Mouse (Mus musculus): ENCODE data around the gene C2cd4a.

Gene C2cd4a

GRCm38 (mm10) chr9:67832046-67832605 is at the start of gene C2cd4a:
C2cd4a (minus strand) TSS chr9:67832330.
- no peak for DNase-seq

DNA sequence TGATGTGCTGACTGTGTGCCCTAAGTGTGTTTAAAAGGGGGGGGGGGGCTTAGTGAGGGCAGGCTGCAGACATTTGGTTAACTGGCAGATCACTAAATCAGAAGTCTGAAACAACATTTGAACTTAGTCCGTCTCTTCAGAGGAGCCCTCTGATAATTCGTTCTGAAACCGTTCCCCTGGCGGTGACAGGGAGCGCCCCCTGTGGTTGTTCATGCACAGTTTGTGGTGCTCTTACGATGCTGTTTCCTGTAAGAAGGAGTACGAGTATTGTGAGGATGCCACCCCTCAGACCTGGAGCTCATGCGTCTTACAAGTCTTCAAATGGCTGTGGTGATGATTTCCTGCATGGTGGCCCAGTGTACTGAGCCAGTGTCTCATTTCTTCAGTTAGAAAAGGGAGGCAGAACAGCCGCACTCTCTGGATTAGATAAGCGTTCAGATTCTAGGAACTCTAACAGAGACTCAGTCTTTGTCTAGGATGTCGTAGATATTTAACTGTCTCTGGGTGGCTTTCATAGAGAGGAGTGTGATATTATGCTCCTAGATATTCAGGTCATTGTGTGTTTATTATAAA is 46.2 kb upstream of the C2cd4a start:
- DNase-seq: no peak

GRCm38 (mm10) chr9:67877081-67877718 is 45.1 kb upstream of the C2cd4a start:
- DNase-seq: no peak

DNA sequence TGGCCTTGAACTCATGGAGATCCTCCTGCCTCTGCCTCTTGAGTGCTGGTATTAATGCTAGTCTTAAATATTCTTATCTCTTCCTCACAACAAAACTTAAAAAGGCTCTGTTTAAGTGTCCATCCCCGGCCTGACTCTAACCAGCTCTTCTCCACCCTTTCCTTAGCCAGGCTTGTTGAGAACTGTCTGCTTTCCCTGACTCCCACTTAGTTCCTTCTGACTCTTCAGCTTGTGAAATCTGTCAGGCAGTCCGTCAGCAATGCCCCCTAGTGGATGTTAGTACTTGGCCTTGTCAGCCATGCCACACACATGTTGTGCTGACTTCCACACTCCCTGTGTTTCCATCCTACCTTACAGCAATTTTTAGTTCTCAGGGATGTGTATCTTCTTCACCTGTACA is 43.2 kb upstream of the C2cd4a start:
- DNase-seq: peak; percentile 45

DNA sequence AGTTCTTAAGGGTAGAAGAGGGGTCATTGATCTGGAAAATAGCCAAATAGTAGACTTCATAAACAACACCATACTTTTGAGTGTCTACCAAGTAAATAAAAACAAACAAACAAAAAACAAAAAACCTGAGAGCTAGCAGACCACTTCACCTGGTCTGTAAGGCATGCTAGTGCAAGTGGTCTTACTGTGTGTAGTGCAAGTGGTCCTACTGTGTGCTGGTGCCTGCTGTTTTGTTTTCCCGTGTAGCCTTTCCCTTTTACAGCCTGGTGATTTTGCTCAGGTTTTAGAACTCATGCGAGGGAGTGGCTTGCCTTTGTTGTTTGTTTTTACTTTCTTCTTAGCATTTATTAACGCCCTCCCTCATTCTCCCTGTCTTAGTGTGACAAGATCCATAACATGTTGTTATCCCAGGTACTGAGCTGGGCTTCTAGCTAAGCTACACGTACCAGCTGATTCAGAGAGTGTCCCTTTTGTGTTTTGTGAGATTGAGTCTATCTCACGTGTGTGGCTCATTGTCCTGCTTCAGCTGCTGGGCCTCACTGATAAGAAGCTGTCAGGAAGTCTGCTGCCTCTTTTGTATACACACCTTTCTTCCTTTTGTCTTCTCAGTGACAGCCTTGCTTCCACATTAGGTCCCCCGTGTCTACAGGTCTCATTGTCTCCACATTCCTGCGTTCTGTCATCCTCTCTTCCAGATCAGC is 42.5 kb upstream of the C2cd4a start:
- no peak for DNase-seq

- peak; percentile 12 for DNase-seq
Measured at GRCm38 (mm10) chr9:67869691-67870450, 37.7 kb upstream of the C2cd4a start.

DNA sequence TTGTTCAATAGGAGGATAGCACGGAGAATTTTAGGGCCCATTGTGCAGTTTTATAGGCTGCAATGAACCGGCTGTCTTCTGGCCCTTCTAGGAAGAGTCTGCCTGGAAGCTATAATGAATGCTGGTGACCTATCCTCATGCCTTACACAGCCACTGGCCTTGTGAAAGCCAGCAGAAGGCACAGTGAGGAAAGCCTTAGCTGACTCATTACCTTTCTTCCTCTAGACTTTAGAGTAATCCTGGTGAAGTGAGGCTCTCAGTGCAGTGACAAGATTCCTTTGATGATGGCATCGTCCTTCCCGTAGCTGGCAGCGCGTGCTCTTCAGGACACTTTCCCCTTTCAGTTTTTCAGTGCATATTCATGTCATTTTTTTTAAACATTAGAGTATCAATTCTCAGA is 35.3 kb upstream of the C2cd4a start:
- DNase-seq: no peak

GRCm38 (mm10) chr9:67865411-67865810 is 33.3 kb upstream of the C2cd4a start:
- DNase-seq: no peak

DNA sequence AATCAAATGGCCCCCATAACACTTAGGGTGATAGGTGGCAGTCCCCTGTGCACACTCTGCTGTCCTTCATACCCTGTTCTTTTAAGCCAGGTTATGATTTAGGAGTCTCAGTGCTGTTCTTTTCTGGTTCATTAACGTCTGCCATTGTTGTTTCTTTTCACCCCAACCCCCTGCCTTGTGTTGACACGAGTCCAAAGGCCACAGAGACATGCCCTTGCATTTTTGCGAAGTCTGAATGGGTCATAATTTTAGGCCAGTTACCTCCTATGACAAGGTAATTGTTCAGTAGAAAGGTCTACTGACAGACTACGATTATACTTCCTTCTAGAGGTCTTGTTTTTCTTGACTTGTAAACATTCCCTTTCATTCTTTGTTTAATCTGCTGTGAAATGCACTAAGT is 31.9 kb upstream of the C2cd4a start:
- no peak for DNase-seq

GRCm38 (mm10) chr9:67863332-67863731 is 31.2 kb upstream of the C2cd4a start:
- no peak for DNase-seq

DNA sequence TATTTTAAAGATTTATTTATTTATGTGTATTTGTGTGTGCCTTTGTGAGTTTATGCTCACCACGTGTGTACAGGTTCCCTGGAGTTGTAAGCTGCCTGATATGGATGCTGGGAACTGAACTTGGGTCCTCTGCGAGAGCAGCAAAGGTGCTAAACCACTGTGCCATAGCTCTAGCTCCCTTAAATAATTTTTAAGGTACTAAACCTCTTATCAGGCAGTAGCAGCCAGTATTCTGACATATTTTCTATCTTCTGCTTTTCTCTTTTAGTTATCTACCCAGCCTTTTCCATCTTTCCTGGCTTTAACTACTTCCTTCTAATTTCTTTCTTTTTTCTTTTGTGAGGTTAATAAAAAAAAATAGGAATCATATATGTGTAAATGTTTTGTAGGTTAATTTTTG is 28.1 kb upstream of the C2cd4a start:
- DNase-seq: no peak

GRCm38 (mm10) chr9:67851150-67851549 is 19.0 kb upstream of the C2cd4a start:
- DNase-seq: no peak

GRCm38 (mm10) chr9:67849846-67850245 is 17.7 kb upstream of the C2cd4a start:
- no peak for DNase-seq

DNA sequence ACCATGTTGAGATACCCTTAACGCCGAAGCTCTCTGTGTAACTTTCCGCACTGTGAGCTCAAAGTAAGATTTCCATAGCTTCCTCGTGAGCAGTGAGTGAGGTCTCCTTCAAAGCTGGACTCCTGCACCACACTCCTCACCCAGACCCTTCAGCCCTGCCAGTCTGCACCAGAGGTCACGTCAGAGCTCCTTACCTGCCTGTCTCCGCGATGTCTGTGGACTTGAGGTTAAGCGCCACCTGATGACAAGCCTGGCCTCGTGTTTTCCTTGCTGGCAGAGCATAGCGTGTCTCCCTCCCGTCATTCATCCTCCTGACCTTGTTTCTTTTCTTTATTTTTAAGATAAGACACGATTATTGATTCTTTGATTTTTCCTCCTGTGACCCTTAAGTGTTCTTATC is 17.3 kb upstream of the C2cd4a start:
- no peak for DNase-seq

DNA sequence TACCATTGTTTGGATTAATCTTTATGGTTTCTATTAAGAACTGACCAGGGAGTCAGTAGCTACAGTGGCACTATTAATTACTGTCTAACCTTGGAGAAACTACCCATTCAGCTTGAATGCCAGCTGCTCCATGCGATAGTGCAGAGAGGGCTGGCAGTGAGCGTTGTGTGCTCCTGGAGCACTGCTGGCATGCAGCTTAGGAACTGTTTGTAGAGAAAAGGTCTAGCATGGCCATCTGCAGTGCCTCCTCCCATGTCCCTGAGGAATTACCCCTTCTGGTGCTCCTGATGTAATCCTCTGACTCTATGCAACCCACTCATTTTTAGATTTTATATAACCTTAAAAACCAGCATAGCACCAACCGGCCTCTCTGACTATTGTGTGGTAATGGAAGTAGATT is 15.5 kb upstream of the C2cd4a start:
- DNase-seq: no peak

- DNase-seq: no peak
Measured at GRCm38 (mm10) chr9:67846089-67846488, 14.0 kb upstream of the C2cd4a start.

- peak; percentile 58 for DNase-seq
Measured at GRCm38 (mm10) chr9:67845648-67846047, 13.5 kb upstream of the C2cd4a start.

GRCm38 (mm10) chr9:67845012-67845411 is 12.9 kb upstream of the C2cd4a start:
- DNase-seq: no peak

DNA sequence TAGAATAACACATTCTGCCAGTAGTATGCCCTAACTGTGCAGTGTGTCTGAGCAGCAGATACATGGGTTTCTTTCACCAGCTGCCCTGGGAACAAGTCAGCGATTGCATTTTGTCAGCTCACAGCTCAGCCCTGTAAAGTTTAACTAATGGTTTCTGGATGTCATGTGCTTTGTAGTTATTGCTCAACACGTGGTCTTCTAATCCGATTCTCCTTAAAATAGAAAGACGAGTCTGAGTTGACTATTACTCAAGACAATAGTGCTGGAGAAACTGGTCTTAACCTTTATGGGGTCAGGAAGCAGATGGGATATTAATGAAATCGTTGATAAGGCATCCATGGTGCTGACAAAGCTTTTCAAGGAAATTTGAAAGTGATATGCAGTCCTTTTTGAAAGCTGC is 10.7 kb upstream of the C2cd4a start:
- DNase-seq: no peak

DNA sequence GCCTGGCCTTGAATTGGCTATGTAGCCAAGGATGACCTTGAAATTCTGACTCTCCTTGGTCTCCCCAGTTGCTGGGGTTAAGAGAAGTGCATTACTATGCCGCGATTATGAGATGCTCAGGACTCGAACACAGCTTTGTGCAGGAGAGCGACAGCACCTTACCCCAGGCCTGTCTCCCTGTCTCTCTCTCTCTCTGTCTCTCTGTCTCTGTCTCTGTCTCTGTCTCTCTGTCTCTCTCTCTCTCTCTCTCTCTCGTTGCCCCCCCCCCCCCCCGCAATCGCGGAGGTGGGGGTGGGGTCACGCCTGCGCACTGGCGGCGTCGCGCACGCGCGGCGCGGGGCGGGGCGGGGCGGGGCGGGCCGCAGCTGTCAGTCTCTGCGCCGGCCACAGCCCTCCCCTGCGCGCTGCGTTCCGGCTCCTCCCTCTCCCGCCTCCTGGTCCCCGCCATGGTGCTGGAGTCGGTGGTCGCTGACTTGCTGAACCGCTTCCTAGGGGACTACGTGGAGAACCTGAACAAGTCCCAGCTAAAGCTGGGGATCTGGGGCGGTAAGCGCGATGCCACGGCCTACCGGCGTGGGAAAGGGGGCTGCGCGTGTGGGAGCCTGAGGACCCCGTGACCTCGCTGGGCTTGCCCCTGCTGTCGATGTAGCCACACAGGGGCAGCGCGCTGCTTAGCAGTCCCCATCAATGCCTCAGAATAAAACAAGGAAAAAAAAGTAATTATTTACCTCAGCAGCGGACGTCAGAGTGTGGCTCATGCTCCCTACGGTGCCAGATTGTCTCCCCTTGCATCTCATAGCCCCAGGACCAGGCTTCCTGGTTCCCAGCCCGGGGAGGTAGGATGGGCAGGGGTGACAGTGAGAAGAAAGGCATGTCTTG is 8.1 kb upstream of the C2cd4a start, which contains the start of gene Vps13c:
TSS of gene Vps13c (plus strand) at position 416 of the 879 bp plus-strand sequence.
- peak; percentile 78 for DNase-seq

DNA sequence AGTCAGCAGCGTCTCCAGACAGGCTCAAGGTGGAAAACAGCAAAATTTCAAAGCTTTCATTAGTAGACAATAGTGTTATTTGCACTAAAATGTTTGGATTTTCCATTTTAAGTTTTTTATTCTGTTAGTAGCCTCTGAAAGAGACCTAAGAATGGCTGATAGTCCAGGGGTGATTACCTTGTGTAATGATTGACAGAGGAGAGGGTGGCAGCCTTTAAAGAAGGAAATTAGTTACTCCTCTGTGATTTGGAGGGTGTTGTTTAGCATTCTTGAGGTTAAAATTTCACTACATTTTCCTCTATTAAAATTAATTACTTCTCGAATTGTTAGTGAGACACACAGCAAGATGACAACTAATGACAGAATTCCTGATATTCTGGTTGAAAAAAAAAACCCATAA is 5.2 kb upstream of the C2cd4a start:
- no peak for DNase-seq

DNA sequence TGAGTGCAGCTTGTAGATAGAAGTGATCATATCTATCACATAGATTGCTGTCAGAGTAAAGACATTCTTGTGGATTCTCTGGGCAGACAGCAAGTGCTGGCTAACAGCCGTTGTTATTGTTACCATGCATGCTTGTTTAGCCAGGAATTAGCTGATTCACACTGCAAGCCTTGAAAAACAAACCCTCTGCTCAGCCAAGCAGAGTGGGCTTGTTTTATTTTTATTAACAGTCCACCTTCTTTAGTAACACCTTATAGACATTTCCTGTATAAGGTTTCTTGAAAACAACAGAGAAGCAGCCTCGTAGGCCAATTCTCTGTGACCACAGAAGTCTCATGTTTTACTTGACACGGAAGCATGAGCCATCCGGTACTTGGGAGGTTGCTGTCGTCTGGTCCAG is 2.4 kb upstream of the C2cd4a start:
- no peak for DNase-seq

All from cerebellum, adult 8-10 months (tissue).